Mouse (Mus musculus): ENCODE data around the gene Cep70. TPM values are rescaled to one million over a fixed set of nuclear protein-coding genes. Genes with fewer than 3 reads are reported as not detected.

Gene Cep70
- 31.4 and 34.8 TPM in 2 replicates for polyA plus RNA-seq (2014; fragmentation: Nextera tagmentation; extraction: Ambion mirVana)

DNA sequence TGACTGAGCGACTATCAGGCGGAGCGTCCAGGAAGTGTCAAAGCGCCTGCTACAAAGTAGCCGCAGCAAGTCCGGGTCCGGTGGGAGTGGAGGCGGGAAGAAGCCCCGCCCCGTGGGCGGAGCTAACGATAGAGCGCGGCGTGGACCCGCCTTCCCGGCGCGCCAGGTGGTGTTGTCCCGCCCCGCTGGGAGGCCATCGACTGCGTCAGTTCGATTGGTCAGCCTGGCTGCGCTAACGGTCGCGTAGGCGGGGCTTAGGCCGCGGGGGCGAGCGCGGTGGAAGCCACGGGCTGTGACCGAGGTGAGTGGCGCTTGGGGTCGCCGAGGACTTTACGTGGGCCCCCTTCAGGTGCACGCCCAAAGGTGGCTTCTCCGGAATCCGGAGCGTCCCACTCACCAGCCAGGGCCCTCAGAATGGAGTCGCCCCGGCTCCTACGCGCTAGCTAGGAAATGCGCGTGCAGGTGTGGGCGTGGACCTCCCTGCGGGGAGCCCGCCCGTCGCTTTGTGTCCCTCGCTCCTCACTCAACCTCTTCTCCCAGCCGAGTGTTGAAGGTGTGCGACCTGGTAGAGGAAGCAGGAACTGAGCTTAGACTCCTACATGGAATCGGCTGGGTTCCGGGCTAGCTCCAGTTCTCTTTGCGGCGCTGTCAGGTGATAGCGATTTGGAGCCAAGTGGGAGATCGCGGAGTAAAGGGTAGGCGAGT lies at the start of gene Cep70:
Gene Cep70 (plus strand): TSS at position 178 of the 705 bp plus-strand sequence.
- peak; percentile 98 for DNase-seq
- peak; percentile 96 for ATAC-seq (ENCODE audit: insufficient read depth)
- WGBS: under 1% methylated on average over 66 of the region's 66 CpGs

GRCm38 (mm10) chr9:99212643-99213042 lies 30.5 kb upstream of the Cep70 start:
- ATAC-seq (ENCODE audit: insufficient read depth) (no peak), DNase-seq (no peak)
- WGBS: 60% methylated on average over 2 of the region's 2 CpGs
- Histone ChIP-seq H3K4me2 (no peak overlapping the region), H3K9me3 (ENCODE audit: low read depth, low read length) (no peaks in the 10 kb centered on the region), H3K27me3 (ENCODE audit: insufficient read depth, low read length) (no peaks in the 10 kb centered on the region), H3K27ac (ENCODE audit: low read depth) (no peak overlapping the region), H3K4me3 (ENCODE audit: low read depth, low read length) (no peak overlapping the region), H3K9ac (no peak overlapping the region), H3K36me3 (ENCODE audit: insufficient read depth) (no peaks in the 10 kb centered on the region), H3K4me1 (ENCODE audit: insufficient read depth) (no peaks in the 10 kb centered on the region)
- no peak for TF ChIP-seq CTCF (IDR thresholded peaks at IDR 0.05; ENCODE audit: low read depth)

More for the DNA sequence above, at the start of gene Cep70:
- no peaks in the 10 kb centered on the region for H3K27me3 ChIP-seq (ENCODE audit: insufficient read depth, low read length)
- H3K27ac ChIP-seq (ENCODE audit: low read depth): peak within 1 kb of the TSS; percentile 78
- peak within 1 kb of the TSS; percentile 78 for H3K4me2 ChIP-seq
- 0 out of 2 replicates have a peak, but pooled peaks cover 4% of the 10 kb centered on the region for H3K36me3 ChIP-seq (ENCODE audit: insufficient read depth)
- H3K4me1 ChIP-seq (ENCODE audit: insufficient read depth): no peaks in the 10 kb centered on the region
- TF ChIP-seq CTCF (IDR thresholded peaks at IDR 0.05; ENCODE audit: low read depth): no peak
- H3K9ac ChIP-seq: peak within 1 kb of the TSS; percentile 74
- H3K4me3 ChIP-seq (ENCODE audit: low read depth, low read length): peak within 1 kb of the TSS; percentile 79
- H3K9me3 ChIP-seq (ENCODE audit: low read depth, low read length): no peaks in the 10 kb centered on the region

DNA sequence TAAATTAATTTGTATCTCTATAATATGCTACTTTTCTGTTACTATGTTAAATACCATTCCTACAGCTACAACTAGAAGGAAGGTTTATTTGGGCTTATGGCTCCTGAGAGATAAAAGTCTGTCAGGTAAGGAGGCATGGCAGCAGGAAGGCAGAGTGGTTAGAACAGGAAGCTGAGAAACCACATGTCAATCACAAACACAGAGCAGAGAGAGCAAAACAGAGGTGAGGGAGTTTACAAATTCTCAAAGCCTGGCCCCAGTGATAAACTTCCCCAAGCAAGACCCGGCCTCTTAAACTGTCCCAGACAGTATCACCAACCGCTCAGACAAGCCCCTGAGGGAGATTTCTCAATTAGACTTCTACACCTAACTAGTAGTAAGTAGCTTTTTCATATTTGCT lies 27.0 kb upstream of the Cep70 start:
- no peaks in the 10 kb centered on the region for H3K27me3 ChIP-seq (ENCODE audit: insufficient read depth, low read length)
- no peak overlapping the region for H3K4me2 ChIP-seq
- H3K27ac ChIP-seq (ENCODE audit: low read depth): no peak overlapping the region
- no peaks in the 10 kb centered on the region for H3K9me3 ChIP-seq (ENCODE audit: low read depth, low read length)
- 58% methylated on average over 2 of the region's 2 CpGs for WGBS
- no peak overlapping the region for H3K9ac ChIP-seq
- no peak for TF ChIP-seq CTCF (IDR thresholded peaks at IDR 0.05; ENCODE audit: low read depth)
- no peak for ATAC-seq (ENCODE audit: insufficient read depth)
- no peak overlapping the region for H3K4me3 ChIP-seq (ENCODE audit: low read depth, low read length)
- no peak for DNase-seq
- no peaks in the 10 kb centered on the region for H3K36me3 ChIP-seq (ENCODE audit: insufficient read depth)
- no peaks in the 10 kb centered on the region for H3K4me1 ChIP-seq (ENCODE audit: insufficient read depth)

DNA sequence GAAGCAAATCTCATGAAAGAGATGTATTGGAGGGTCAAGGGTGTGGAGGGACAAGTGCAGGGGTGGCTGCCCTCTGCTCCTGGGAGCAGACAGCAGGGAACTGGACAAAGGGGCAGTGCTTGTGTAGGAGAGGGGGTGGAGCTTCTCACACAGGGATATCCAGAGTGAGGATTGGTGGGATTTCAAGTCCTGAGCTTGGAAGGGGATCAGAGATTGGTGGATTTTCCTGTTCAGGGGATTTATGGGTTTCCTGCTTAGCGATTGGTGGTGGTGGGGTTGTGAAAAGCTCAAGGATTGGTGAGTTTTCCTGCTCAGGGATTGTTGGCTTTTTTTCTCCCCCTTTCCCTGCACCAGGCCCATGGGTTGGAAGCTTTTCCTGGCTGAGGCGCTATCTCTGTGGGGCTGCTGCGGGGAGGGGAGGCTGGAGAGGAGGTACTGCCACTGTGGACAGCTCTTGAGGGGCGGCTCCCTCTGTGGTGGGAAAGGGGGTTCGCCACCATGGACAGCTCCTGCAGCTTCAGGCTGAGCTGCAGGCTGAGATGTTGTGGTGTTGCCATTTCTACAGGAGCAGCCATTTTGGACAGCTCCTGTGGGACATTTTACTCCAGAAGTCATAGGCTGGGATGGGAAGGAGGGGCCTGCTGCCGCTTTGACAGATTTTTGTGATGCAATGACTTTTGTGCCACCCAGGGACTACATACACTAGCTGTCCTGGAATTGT lies 25.0 kb upstream of the Cep70 start:
- H3K4me2 ChIP-seq: no peak overlapping the region
- DNase-seq (peak; percentile 90), ATAC-seq (ENCODE audit: insufficient read depth) (peak; percentile 97)
- no peaks in the 10 kb centered on the region for H3K9me3 ChIP-seq (ENCODE audit: low read depth, low read length)
- no peak for TF ChIP-seq CTCF (IDR thresholded peaks at IDR 0.05; ENCODE audit: low read depth)
- H3K36me3 ChIP-seq (ENCODE audit: insufficient read depth): no peaks in the 10 kb centered on the region
- no peak overlapping the region for H3K9ac ChIP-seq
- H3K4me1 ChIP-seq (ENCODE audit: insufficient read depth): no peaks in the 10 kb centered on the region
- no peaks in the 10 kb centered on the region for H3K27me3 ChIP-seq (ENCODE audit: insufficient read depth, low read length)
- H3K27ac ChIP-seq (ENCODE audit: low read depth): no peak overlapping the region
- H3K4me3 ChIP-seq (ENCODE audit: low read depth, low read length): no peak overlapping the region
- 12% methylated on average over 6 of the region's 6 CpGs for WGBS

- Histone ChIP-seq H3K9ac (no peak overlapping the region), H3K36me3 (ENCODE audit: insufficient read depth) (no peaks in the 10 kb centered on the region), H3K4me2 (no peak overlapping the region), H3K27ac (ENCODE audit: low read depth) (no peak overlapping the region), H3K9me3 (ENCODE audit: low read depth, low read length) (no peaks in the 10 kb centered on the region), H3K27me3 (ENCODE audit: insufficient read depth, low read length) (no peaks in the 10 kb centered on the region), H3K4me3 (ENCODE audit: low read depth, low read length) (no peak overlapping the region), H3K4me1 (ENCODE audit: insufficient read depth) (no peaks in the 10 kb centered on the region)
- 75% methylated on average over 4 of the region's 4 CpGs for WGBS
- TF ChIP-seq CTCF (IDR thresholded peaks at IDR 0.05; ENCODE audit: low read depth): no peak
- ATAC-seq (ENCODE audit: insufficient read depth): no peak
- DNase-seq: no peak
Observed at GRCm38 (mm10) chr9:99221636-99222035, 21.5 kb upstream of the Cep70 start.

- WGBS: 57% methylated on average over 3 of the region's 3 CpGs
- TF ChIP-seq CTCF (IDR thresholded peaks at IDR 0.05; ENCODE audit: low read depth): no peak
Observed at GRCm38 (mm10) chr9:99224583-99224982, 18.6 kb upstream of the Cep70 start.

DNA sequence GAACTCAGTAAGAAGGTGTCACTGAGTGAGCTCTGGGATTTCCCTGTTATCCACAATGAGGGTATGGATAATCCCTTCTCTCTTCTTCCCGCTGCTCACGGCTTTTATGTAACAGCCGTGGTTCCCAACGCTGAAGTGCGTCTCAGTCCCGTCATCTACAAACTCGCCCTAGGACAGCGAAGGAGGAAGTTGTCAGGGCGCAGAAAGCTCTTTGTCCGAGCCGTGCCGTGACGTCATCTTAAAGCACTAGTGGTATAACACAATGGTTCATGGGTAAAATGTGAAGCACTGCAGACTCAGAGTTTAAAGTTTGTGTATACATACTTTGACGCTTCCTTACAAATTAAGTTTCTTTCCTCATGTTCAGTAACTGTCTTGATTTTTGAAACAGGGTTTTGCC lies 13.7 kb upstream of the Cep70 start:
- TF ChIP-seq CTCF (IDR thresholded peaks at IDR 0.05; ENCODE audit: low read depth): no peak
- no peak for DNase-seq

More at GRCm38 (mm10) chr9:99224583-99224982, 18.6 kb upstream of the Cep70 start:
- Histone ChIP-seq H3K4me2 (no peak overlapping the region), H3K27me3 (ENCODE audit: insufficient read depth, low read length) (no peaks in the 10 kb centered on the region), H3K9ac (no peak overlapping the region), H3K27ac (ENCODE audit: low read depth) (no peak overlapping the region), H3K36me3 (ENCODE audit: insufficient read depth) (no peaks in the 10 kb centered on the region), H3K9me3 (ENCODE audit: low read depth, low read length) (no peaks in the 10 kb centered on the region), H3K4me1 (ENCODE audit: insufficient read depth) (no peaks in the 10 kb centered on the region), H3K4me3 (ENCODE audit: low read depth, low read length) (no peak overlapping the region)
- DNase-seq (no peak), ATAC-seq (ENCODE audit: insufficient read depth) (no peak)

More for the DNA sequence above, 13.7 kb upstream of the Cep70 start:
- H3K4me3 ChIP-seq (ENCODE audit: low read depth, low read length): no peak overlapping the region
- H3K27ac ChIP-seq (ENCODE audit: low read depth): no peak overlapping the region
- ATAC-seq (ENCODE audit: insufficient read depth): no peak
- WGBS: 78% methylated on average over 14 of the region's 14 CpGs
- no peaks in the 10 kb centered on the region for H3K27me3 ChIP-seq (ENCODE audit: insufficient read depth, low read length)
- H3K4me1 ChIP-seq (ENCODE audit: insufficient read depth): no peaks in the 10 kb centered on the region
- no peak overlapping the region for H3K9ac ChIP-seq
- H3K36me3 ChIP-seq (ENCODE audit: insufficient read depth): no peaks in the 10 kb centered on the region
- no peak overlapping the region for H3K4me2 ChIP-seq
- no peaks in the 10 kb centered on the region for H3K9me3 ChIP-seq (ENCODE audit: low read depth, low read length)
